Mouse (Mus musculus) E14TG2a.4 (cell line): ENCODE measurements at regions not wholly inside any gene's neighbourhood (a gene's known extent, or its start where the extent isn't known, plus 50 kb on each side); places are given as distances from the start of the nearest gene placed in this dataset.

ENCODE experiments used
- H3K27me3 ChIP-seq: 2 replicates; pipeline ENCODE4 v1.6.1; 2014; ENCODE audit warnings: low read length, control low read depth; ENCODE audit not compliant: insufficient read depth
- H3K36me3 ChIP-seq: 2 replicates; pipeline ENCODE4 v1.6.1; 2014; ENCODE audit warnings: low read length, control low read depth; ENCODE audit not compliant: insufficient read depth
- H3K4me1 ChIP-seq: replicated peaks from 2 replicates; pipeline ENCODE4 v1.6.1; 2014; ENCODE audit warnings: low read depth, low read length, control low read depth
- H3K4me3 ChIP-seq: replicated peaks from 2 replicates; pipeline ENCODE4 v1.5.1; 2014; ENCODE audit warnings: mild to moderate bottlenecking, low read length
- H3K9me3 ChIP-seq: 2 replicates; pipeline ENCODE4 v1.6.1; 2014; ENCODE audit warnings: low read length, control low read depth
- CTCF ChIP-seq: conservative IDR thresholded peaks from 2 replicates; pipeline ENCODE4 v1.5.1; 2014; ENCODE audit warnings: low read length
- NANOG ChIP-seq: IDR thresholded peaks from 2 replicates; pipeline ENCODE4 v1.6.1; 2014; ENCODE audit warnings: borderline replicate concordance, low read length, mixed read lengths
- POU5F1 ChIP-seq: IDR thresholded peaks from 2 replicates; pipeline ENCODE4 v1.6.1; 2014; ENCODE audit warnings: low read length, borderline replicate concordance

- Histone ChIP-seq H3K27me3 (peaks cover 8% of the 10 kb centered on the region; the same call in 1 of the 2 replicates), H3K4me1 (peaks cover 31% of the 10 kb centered on the region)
- TF ChIP-seq NANOG (no peak), POU5F1 (no peak), CTCF (no peak)
These were observed 706.3 kb upstream of the Car8 start for GRCm38 (mm10) chr4:8945116-8945515.

DNA sequence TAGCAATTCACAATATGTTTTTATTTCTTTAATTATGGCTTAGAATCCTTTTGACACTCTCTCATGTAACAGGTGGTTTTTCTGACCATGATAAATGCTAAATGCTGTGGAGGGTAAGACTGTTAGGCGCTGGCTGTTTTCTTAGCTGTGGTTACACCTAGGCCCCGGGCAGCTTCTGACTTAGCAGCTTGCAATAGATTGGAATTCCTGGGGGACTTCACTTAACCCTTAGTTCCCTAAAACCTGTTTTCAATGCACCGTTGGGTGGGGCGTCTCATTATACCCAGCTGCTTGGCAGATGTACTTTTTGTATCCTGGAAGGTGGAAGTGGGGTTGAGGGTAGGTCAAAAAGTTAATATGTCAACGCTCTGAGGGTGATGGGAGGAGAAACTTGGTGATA is 704.2 kb upstream of the Car8 start:
- Histone ChIP-seq H3K9me3 (peaks cover under 1% of the 10 kb centered on the region; the same call in 1 of the 2 replicates), H3K4me3 (no peak overlapping the region), H3K4me1 (peaks cover 24% of the 10 kb centered on the region), H3K36me3 (no peaks in the 10 kb centered on the region), H3K27me3 (peaks cover 8% of the 10 kb centered on the region; the same call in 1 of the 2 replicates)
- TF ChIP-seq NANOG (no peak), CTCF (no peak), POU5F1 (no peak)

More at GRCm38 (mm10) chr4:8945116-8945515, 706.3 kb upstream of the Car8 start:
- no peak overlapping the region for H3K4me3 ChIP-seq
- H3K9me3 ChIP-seq: no peaks in the 10 kb centered on the region
- no peaks in the 10 kb centered on the region for H3K36me3 ChIP-seq

DNA sequence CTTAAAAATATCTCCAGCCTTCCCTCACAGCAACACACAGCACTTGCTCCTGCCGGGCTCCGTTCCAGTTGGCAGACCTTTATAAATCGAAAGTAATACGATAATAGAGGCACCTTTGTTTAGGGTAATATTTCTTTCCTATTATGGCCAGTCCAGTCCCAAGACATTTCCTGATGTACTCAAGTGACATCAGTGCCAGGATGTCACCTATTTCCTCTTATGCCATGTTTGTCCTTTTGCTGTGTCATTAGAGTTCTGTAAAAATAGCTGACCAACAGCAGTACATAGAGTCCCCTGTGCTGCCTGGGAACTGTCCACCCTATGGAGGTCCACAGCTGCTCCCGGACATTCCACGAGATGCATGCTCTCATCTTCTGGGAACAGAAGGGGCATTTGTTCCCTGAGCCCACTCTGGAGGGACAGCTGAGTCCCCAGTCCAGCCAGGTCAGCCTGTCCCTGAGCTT is 700.1 kb upstream of the Car8 start:
- TF ChIP-seq POU5F1: no peak
- no peak for TF ChIP-seq CTCF
- no peak for TF ChIP-seq NANOG
- H3K4me3 ChIP-seq: no peak overlapping the region
- H3K36me3 ChIP-seq: no peaks in the 10 kb centered on the region
- peaks cover 5% of the 10 kb centered on the region; the same call in 1 of the 2 replicates for H3K9me3 ChIP-seq
- peaks cover 26% of the 10 kb centered on the region for H3K4me1 ChIP-seq
- no peaks in the 10 kb centered on the region for H3K27me3 ChIP-seq

DNA sequence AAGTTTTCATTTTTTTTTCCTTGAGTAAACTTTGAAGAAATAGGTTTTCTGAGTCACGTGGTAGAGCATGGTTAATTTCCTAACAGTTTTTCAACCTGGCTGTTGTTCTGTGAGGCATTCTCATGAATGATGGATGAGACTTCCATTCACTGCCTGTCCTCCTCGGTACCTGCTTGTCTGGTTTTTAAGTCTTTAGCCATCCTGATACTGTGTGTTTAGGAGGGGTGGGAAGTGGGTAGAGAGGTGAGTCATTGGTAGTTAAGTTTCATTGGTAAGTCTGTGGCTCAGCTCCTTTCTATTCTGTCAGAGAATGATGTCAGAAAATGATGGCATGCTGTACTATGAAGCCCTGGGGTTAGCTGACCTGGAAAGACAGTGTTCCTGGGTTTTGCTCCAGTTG is 697.1 kb upstream of the Car8 start:
- Histone ChIP-seq H3K4me3 (no peak overlapping the region), H3K9me3 (peaks cover 14% of the 10 kb centered on the region), H3K36me3 (no peaks in the 10 kb centered on the region), H3K27me3 (no peaks in the 10 kb centered on the region), H3K4me1 (peaks cover 30% of the 10 kb centered on the region)
- TF ChIP-seq POU5F1 (no peak), CTCF (no peak), NANOG (no peak)

DNA sequence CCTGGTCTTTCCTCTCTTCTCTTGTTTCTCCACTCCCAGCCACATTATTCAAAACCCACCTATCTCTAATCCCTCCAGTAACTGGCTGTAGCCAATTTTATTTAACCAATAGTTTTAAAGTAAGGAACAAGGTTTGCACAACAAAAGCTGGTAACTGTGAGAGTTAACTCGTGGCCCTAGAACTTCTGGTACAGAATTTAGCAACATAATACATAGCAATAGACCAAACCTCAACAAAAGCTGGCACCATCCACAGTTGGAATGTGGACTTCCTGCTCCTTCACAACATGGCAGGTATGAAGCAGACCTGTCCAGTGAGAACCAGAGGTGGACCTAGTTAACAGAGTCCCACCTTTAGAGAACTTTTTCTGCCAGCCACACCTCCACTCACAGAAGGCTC is 695.7 kb upstream of the Car8 start:
- no peaks in the 10 kb centered on the region for H3K36me3 ChIP-seq
- no peak for TF ChIP-seq POU5F1
- TF ChIP-seq NANOG: no peak
- no peak for TF ChIP-seq CTCF
- H3K4me3 ChIP-seq: no peak overlapping the region
- H3K9me3 ChIP-seq: peaks cover 14% of the 10 kb centered on the region
- peaks cover 32% of the 10 kb centered on the region for H3K4me1 ChIP-seq
- H3K27me3 ChIP-seq: no peaks in the 10 kb centered on the region

DNA sequence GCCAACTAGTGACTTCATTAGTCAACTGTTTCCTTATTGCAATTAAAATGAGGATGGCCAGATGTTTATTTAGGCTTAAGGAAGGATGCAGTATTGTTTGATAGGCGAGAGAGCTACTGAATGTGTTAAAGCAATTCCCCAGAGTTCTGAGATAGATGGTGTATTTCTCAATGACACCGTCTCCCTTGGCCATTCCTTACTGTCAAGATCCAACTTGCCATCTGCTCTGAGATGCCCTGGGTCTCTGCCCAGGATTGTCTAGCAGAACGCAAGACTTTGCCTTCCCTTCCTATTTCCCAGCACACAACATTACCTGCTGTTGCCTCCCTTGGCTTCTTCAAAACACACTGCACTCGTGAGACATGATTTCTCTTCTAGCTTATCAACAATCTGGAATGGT is 690.5 kb upstream of the Car8 start:
- Histone ChIP-seq H3K27me3 (peaks cover 2% of the 10 kb centered on the region; the same call in 1 of the 2 replicates), H3K36me3 (no peaks in the 10 kb centered on the region), H3K4me1 (peaks cover 47% of the 10 kb centered on the region), H3K4me3 (no peak overlapping the region), H3K9me3 (peaks cover 9% of the 10 kb centered on the region)
- TF ChIP-seq NANOG (no peak), CTCF (no peak), POU5F1 (no peak)

DNA sequence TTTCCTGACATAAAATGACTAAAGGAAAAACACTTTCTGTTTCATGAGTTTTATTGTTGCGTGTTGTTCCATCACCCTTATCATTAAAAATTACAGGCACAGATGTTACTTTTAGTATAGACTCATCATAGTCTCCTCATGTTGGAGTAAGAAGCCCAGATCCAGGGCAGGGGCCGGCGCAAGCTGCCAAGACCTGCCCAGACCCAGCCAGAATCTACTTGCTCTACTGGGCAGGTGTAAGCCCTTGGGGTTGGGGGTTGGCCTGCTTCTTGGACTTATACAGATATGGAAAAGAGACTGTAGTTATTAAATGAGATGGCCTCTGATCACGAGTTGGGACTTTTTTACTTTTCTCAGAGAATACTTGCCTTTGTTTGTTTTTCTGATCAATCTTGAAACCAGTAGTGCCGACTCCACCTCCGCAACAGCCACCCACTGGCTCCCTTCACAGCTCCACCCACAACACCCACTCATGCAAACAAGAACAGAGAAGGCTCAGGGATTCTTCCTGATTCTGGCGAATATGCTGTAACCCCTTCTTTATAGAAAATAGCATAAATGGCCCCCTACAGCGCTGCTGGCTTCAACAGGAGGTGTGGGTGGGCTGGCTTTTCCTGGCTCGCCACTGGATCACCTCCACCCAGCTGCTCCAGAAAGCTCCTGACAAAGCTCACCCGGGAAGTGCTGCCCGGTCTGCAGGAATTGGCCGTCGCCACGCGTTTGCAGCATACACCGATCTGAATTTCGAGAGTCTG is 689.9 kb upstream of the Car8 start:
- no peak for TF ChIP-seq NANOG
- TF ChIP-seq CTCF: no peak
- Histone ChIP-seq H3K9me3 (peaks cover 9% of the 10 kb centered on the region), H3K27me3 (peaks cover 7% of the 10 kb centered on the region)

DNA sequence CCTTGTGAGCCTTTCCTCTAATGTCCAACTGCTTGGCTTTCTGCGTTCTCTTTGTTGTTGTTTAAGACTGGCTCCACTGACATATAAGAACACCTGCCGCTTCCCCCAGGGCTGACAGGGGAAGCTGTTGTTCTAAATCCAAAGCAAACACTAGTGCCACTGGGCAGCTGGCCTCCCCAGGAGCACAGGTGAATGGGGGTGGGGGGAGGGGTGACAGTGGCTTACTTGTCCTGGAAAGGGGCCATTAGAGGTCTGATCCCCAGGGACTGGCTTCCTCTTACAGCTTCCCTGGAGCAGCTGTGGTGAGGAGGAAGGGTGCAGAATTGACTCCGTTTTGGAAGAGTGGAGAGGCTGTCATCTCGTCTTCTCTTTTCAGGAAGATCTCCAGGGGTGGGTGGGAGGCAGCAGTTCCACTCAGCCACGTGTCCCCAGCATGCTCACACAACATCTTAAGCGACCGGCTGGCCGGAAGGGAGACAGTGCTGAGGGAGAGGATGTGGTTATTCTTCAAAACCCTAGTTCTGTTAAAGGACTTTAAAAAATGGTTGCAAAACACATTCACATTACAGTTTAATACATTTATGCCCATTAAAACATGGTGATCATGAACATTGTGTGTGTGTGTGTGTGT is 688.5 kb upstream of the Car8 start:
- Histone ChIP-seq H3K36me3 (no peaks in the 10 kb centered on the region), H3K4me3 (no peak overlapping the region), H3K4me1 (peaks cover 57% of the 10 kb centered on the region)

More for the DNA sequence above, 689.9 kb upstream of the Car8 start:
- Histone ChIP-seq H3K36me3 (no peaks in the 10 kb centered on the region), H3K4me3 (0 out of 2 replicates have a peak overlapping the region, but pooled peaks have one; percentile 17), H3K4me1 (peaks cover 45% of the 10 kb centered on the region)

More for the DNA sequence above, 688.5 kb upstream of the Car8 start:
- TF ChIP-seq NANOG (no peak), CTCF (no peak), POU5F1 (no peak)
- H3K9me3 ChIP-seq: no peaks in the 10 kb centered on the region
- peaks cover 19% of the 10 kb centered on the region for H3K27me3 ChIP-seq
